Mouse (Mus musculus) forebrain, embryonic 16.5 days (tissue): ENCODE results near the gene Tmem106b. TPM values are rescaled to one million over a fixed set of nuclear protein-coding genes. Genes with fewer than 3 reads are reported as not detected.

Experiments used
- ATAC-seq: fragments of 200-750 bp; cut with Nextera tagmentation; 2 replicates; pipeline ENCODE4 v1.8.0; 2017; ENCODE audit warnings: mild to moderate bottlenecking, moderate library complexity
- H3K27ac ChIP-seq: fragments of 300-500 bp; sonication (generic); 2 replicates; pipeline ENCODE4 v1.5.1; 2014; ENCODE audit warnings: low read length, control low read depth
- H3K27me3 ChIP-seq: fragments of 300-500 bp; sonication (generic); replicated peaks from 2 replicates; pipeline ENCODE4 v1.6.1; 2014; ENCODE audit warnings: low read length; ENCODE audit not compliant: control insufficient read depth, insufficient read depth
- H3K36me3 ChIP-seq: fragments of 300-500 bp; sonication (generic); 2 replicates; pipeline ENCODE4 v1.6.1; 2014; ENCODE audit not compliant: control insufficient read depth, insufficient read depth
- H3K4me1 ChIP-seq: fragments of 300-500 bp; sonication (generic); replicated peaks from 2 replicates; pipeline ENCODE4 v1.6.1; 2014; ENCODE audit warnings: low read length; ENCODE audit not compliant: control insufficient read depth, insufficient read depth
- H3K4me2 ChIP-seq: fragments of 300-500 bp; sonication (generic); 2 replicates; pipeline ENCODE4 v1.6.1; 2014; ENCODE audit warnings: mild to moderate bottlenecking, low read length, control low read depth
- H3K4me3 ChIP-seq: fragments of 300-500 bp; sonication (generic); replicated peaks from 2 replicates; pipeline ENCODE4 v1.5.1; 2014; ENCODE audit warnings: mild to moderate bottlenecking, low read length, control low read depth
- H3K9ac ChIP-seq: fragments of 300-500 bp; sonication (generic); replicated peaks from 2 replicates; pipeline ENCODE4 v1.6.1; 2014; ENCODE audit warnings: low read depth, low read length, control low read depth
- H3K9me3 ChIP-seq: fragments of 300-500 bp; sonication (generic); 2 replicates; pipeline ENCODE4 v1.6.1; 2016; ENCODE audit warnings: low read length; ENCODE audit not compliant: control insufficient read depth
- WGBS: fragments of 180-500 bp; shearing (Covaris S2); extraction: QIAGEN DNeasy Blood & Tissue Kit; methylation state at CpG from one replicate; pipeline ENCODE4 v1.1.7; 2014; 5-methylcytosine and 5-hydroxymethylcytosine counted together
- polyA plus RNA-seq: library from polyadenylated mRNA; unstranded; fragments of >200 nt; fragmentation: Nextera tagmentation; extraction: Ambion mirVana; gene quantifications from 2 replicates; pipeline ENCODE4 v1.2.1, GENCODE M21; 2015

The Tmem106b gene
- polyA plus RNA-seq, result 34.2 and 40.8 TPM in 2 replicates

DNA sequence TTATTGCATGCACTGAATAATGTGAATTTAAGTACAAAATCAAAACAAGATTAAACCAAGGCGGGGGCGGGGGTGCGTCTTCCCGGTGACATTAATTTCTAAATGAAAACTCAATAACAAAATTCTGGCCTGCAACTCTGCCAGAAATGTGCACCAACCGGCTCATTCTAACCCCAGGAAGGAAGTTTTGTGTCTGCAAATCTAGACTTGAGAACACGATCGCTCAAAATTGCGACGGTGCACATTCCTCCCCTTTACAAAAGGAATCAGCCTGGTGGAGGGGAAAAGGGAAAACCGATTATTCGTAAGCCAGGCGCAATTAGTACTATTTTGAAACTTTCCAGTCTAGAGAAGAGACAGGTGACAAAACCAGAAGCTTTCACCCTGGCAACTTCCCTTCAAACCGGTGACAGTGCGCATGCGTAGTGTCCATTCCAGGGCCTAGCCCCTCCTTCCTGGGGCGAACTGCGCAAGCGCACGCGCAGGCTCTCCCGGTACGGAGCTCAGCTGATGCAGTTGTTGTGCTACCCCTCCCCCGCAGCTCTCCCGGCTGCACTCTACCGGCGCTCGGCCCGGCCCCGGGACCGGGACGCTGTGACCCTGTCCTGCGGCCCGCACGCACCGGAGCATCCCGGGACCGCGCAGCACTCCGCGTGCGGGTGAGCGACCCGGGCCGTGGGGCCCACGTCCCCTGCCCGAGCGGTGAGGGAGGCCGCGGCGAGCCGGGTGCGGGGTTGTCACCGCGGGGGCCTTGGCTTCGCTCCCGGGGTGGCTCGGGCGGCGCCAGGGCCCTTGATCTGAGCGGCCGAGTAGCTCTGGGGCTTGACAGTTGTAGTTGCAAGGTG lies at the start of gene Tmem106b:
Gene Tmem106b, plus strand, starts transcription at position 458 of the 845 bp plus-strand sequence.
- peak within 1 kb of the TSS; percentile 95 for H3K4me3 ChIP-seq
- H3K27ac ChIP-seq, result peak within 1 kb of the TSS; percentile 80
- peak; percentile 100 for ATAC-seq
- 3% methylated on average over 57 of the region's 61 CpGs for WGBS
- H3K9me3 ChIP-seq, result no peaks in the 10 kb centered on the region
- H3K36me3 ChIP-seq, result peaks cover 10% of the 10 kb centered on the region
- H3K27me3 ChIP-seq, result no peaks in the 10 kb centered on the region
- peaks cover 9% of the 10 kb centered on the region for H3K4me1 ChIP-seq
- peak within 1 kb of the TSS; percentile 99 for H3K9ac ChIP-seq
- peak within 1 kb of the TSS; percentile 77 for H3K4me2 ChIP-seq

DNA sequence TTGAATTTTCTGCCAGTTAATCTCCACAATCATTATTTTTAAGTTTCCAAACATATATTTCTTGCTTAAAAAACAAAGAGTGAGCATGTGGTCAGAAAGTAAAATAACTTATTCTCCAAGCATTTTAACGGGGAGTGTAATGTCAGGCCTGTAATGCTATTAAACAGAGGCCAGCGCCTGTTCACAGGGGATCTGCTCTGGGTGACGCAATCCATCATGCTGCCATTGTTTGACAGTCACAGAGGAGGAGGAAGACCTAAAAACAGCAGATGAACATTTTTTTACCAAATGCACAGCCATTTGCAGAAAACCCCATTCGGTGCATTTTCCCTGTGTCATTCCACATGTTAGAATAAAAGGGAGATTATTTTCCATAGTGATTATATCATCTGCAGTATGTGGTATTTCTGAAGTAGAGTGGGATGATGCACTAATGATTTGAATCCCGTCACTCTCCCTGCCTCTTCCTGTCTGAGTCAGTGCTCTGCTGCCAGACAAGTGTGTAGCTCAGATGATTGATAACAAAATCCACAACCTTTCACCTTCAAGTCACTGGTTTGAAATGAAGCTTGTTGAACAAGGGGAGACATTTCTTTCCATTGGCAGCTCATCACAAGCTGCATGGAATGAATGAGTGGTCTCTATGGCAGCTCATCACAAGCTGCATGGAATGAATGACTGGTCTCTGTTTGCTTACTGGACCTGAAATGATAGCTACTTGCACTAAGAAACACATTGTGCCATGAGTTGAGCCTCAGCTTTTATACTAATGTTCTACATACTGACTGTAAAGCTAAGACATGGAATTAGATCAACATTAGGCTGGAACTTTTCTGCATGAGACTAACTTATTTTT lies 48.1 kb upstream of the Tmem106b start:
- Histone ChIP-seq H3K4me3 (no peak overlapping the region), H3K27ac (no peak overlapping the region), H3K4me2 (no peak overlapping the region), H3K27me3 (no peaks in the 10 kb centered on the region), H3K4me1 (no peaks in the 10 kb centered on the region), H3K9ac (no peak overlapping the region), H3K9me3 (no peaks in the 10 kb centered on the region), H3K36me3 (no peaks in the 10 kb centered on the region)
- WGBS, result 47% methylated on average over 5 of the region's 5 CpGs
- no peak for ATAC-seq

DNA sequence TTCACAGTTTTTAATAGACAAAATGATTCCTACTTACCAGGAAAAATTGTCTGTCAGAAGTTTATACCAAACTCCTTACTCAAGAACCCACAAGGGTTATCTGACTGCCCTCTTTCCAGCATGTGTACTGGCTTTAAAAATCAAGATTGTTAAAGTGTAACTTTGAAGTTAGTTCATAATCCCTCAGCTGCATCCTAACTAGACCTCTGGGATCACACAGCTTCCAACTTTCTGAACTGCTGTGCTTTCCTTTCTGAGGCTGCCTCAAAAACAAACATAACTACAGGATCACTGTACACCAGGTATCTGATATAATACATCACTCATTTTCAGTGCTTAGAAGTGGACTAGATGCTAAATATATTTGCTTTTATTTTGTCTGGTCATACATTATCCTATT lies 39.0 kb upstream of the Tmem106b start:
- Histone ChIP-seq H3K27me3 (no peaks in the 10 kb centered on the region), H3K27ac (no peak overlapping the region), H3K36me3 (no peaks in the 10 kb centered on the region), H3K9ac (no peak overlapping the region), H3K4me2 (no peak overlapping the region), H3K4me3 (no peak overlapping the region), H3K9me3 (no peaks in the 10 kb centered on the region), H3K4me1 (no peaks in the 10 kb centered on the region)
- no peak for ATAC-seq

DNA sequence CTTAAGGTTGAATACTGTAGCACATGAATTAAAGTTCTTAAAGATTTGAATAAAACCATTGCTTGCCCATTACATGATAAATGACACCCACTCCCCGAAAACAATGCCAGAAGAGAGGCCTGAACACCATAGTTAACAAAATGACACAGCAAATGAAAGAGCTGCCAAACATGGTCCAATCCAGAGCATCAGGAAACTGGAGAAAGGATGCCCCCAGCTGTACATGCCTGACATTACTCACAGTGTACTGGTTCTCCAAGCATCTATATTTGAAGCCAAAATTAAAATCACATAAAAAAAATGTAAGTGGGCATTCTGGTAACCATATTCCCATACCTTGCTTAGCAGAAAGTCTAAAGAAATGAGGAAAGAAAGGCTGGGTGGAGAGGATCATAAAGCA lies 38.6 kb upstream of the Tmem106b start:
- H3K4me3 ChIP-seq, result no peak overlapping the region
- no peak overlapping the region for H3K27ac ChIP-seq
- no peak overlapping the region for H3K9ac ChIP-seq
- 58% methylated on average over 1 of the region's 1 CpGs for WGBS
- no peak overlapping the region for H3K4me2 ChIP-seq
- ATAC-seq, result no peak; the same call in 1 of the 2 replicates
- H3K27me3 ChIP-seq, result no peaks in the 10 kb centered on the region
- no peaks in the 10 kb centered on the region for H3K4me1 ChIP-seq
- H3K9me3 ChIP-seq, result no peaks in the 10 kb centered on the region
- no peaks in the 10 kb centered on the region for H3K36me3 ChIP-seq

DNA sequence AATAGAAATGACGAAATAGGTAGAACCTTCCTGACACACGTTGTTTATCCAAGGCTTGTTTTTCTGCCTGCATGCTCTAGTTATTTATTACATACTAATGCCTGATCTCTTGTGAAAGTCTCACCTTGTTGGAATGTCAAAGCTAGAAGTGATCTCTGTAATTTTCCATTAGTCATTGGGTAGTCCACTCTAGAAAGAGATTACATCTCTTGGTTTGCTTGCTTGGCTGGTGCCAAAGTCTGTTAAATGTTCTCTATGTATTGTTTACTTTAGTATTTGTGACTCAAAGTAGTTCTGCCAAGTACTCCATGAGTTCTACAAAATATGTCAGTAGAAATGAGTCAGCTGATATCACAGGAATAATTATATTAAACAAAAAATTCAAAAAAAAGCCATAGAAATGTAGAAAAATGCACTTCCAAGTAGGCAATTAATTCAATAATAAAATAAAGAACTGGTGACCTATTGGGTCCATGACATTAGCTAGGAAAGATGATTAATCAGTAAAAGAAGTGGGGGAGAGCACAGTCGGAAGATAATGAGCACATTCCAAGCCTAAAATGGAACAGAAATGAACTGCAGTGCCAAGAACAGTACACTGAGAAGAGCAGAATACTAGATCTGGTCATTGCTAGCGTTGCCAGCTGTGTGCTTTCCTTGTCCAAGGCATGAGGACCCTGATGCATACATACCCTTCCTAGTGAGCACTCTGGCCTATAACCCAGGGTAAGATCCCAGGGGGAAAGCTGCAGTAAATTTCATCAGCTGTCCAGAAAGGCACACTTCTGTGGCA lies 17.0 kb upstream of the Tmem106b start:
- WGBS, result 80% methylated on average over 4 of the region's 4 CpGs

DNA sequence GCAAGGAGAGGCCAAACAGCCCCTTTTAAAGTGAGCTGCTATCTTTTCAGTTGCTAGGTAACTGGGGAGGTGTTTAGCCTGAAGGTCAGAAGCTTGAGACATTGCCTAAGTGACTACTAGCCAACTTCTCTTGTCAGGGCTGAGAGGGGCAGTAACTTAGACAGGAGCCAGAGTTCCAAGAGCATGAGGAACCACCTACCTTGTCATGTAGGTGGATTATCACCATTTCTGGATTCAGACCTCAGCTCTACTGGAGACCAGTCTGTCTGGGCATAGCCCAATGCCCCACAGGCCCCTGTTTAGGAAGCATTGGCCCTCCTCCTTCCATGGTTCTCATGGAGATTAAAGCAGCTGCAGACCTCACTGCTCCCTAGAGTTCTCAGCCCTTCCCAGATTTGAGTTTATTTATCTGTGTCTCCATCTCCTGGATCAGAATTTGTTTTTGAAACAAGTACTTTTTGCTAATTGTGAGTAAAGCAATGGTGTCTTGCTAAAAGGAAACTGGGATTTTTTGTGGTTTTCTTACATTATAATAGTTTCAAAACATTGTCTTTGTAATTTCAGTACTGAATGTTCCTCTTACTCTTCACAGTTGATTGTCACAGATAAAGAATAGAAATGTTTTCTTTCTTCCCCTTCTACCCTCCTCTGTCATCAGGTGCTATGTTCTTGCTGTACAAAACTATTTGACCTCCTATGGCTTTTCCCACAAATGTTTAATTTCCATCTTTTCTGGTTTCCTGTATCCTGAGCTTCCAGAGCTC lies 8.1 kb upstream of the Tmem106b start:
- no peaks in the 10 kb centered on the region for H3K4me1 ChIP-seq
- H3K27ac ChIP-seq, result no peak overlapping the region
- no peak overlapping the region for H3K4me2 ChIP-seq
- no peaks in the 10 kb centered on the region for H3K9me3 ChIP-seq
- H3K36me3 ChIP-seq, result no peaks in the 10 kb centered on the region
- no peaks in the 10 kb centered on the region for H3K27me3 ChIP-seq
- no peak overlapping the region for H3K4me3 ChIP-seq
- no peak for ATAC-seq
- no peak overlapping the region for H3K9ac ChIP-seq

More for the DNA sequence above, 17.0 kb upstream of the Tmem106b start:
- no peak overlapping the region for H3K4me3 ChIP-seq
- ATAC-seq, result no peak
- H3K4me1 ChIP-seq, result no peaks in the 10 kb centered on the region
- H3K27me3 ChIP-seq, result no peaks in the 10 kb centered on the region
- no peaks in the 10 kb centered on the region for H3K9me3 ChIP-seq
- H3K36me3 ChIP-seq, result no peaks in the 10 kb centered on the region
- no peak overlapping the region for H3K27ac ChIP-seq
- no peak overlapping the region for H3K4me2 ChIP-seq
- no peak overlapping the region for H3K9ac ChIP-seq

DNA sequence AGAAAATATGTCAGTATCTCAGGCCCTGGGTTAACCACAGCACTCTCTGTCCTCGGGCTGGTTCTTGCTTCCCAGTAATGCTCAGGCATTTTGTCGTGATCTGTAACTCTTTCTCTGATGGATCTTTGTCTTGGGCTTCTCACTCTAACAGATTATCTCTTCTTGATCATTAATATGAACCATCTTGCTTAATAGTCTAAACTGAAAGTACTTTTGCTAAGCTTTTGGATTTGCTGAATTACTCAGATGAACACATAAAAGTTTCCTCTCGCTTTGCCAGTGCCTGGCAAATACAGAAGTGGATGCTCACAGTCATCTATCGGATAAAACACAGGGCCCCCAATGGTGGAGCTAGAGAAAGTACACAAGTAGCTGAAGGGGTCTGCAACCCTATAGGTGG lies 7.5 kb upstream of the Tmem106b start:
- H3K4me3 ChIP-seq, result no peak overlapping the region
- H3K27ac ChIP-seq, result no peak overlapping the region
- WGBS, result 83% methylated on average over 4 of the region's 4 CpGs
- ATAC-seq, result no peak
- H3K4me1 ChIP-seq, result no peaks in the 10 kb centered on the region
- H3K9me3 ChIP-seq, result no peaks in the 10 kb centered on the region
- H3K27me3 ChIP-seq, result no peaks in the 10 kb centered on the region
- H3K36me3 ChIP-seq, result no peaks in the 10 kb centered on the region
- H3K4me2 ChIP-seq, result no peak overlapping the region
- H3K9ac ChIP-seq, result no peak overlapping the region

DNA sequence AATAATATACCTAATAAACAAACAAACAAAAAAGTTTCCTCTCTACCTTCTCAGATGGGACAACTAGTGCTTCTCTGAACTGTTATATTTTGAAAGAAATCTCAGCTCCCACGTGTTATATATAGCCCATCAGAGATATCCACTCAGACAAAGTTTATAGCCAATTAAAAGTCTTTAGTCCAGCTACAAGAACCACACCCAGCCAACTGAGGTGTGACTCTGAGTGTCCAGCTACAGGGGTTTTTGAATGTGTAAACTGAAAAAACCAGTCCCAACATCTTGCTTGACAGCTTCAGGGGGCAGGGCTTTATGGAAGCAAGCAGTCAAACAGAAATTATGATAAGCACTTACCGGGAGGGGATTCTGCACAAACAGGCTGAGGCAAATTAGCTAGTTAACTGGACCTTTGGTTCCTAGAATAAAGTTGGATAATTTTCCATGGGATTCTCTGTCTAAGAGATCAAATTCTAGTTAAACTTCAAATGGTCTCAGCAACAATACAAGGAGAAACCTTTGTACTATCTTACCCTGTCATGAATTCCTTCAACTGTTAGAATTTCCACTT lies 6.8 kb upstream of the Tmem106b start:
- Histone ChIP-seq H3K27ac (no peak overlapping the region), H3K36me3 (no peaks in the 10 kb centered on the region), H3K4me1 (no peaks in the 10 kb centered on the region), H3K4me3 (no peak overlapping the region), H3K4me2 (no peak overlapping the region), H3K9ac (no peak overlapping the region), H3K9me3 (no peaks in the 10 kb centered on the region), H3K27me3 (no peaks in the 10 kb centered on the region)
- no peak for ATAC-seq
- 79% methylated on average over 2 of the region's 2 CpGs for WGBS
